Mouse (Mus musculus): Measurements from ENCODE around the gene Ecel1.
A peak's percentile ranks its signal among the peaks of the same experiment; 100 is the strongest.

The Ecel1 gene

DNA sequence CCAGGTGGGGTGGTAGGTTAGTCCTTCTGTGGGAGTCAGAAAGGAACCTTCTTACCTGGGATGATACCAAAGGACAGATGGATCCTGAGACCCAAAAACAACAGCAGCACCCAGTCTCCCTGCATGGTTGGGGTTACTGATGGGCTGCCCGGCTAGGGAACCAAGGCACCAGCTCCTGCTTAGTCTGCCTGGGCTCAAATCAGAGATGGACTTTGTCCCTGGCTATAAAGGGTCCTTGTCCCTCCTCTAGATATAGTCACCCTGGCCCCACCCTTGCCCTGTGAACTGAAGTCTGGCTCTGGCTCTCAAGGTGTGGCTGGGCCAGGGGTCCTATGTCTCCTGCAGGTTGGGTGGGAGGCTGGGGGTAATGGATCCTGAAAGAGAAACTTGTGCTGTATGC, 54.9 kb downstream of the Ecel1 start, which contains the start of gene Alpi:
Gene Alpi (minus strand): TSS at position 196 of the 400 bp plus-strand sequence.
- no peak for DNase-seq (ENCODE audit: low read depth, low spot score)

DNA sequence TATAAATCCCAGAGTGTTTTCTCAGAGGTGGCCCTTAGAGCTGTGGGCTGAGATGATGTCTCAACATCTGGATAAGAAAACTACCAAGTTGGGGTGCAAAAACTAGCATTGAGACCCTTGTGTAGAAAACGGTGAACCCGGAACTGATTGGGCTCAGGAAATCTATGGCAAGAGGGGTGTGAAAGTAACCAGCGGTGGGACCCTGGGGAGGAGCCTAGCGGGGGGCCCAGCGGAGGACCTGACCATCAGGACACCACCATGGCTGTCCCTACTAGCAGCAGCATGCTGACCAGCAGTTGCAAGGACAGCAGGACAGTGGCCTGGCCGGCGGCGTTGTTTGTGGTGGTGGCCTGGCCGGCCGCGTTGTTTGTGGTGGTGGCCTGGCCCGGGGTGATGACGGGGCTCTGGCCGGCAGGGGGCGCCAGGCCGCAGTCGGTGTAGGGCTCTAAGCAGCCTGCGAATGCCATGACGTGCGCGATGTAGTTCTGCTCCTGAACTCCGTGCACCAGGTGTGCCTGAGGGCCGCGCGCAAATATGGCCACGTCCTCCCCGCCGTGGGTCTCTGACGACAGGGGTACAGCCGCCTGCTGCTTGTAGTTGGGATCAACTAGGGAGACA, 57.9 kb downstream of the Ecel1 start:
- peak; percentile 56 for DNase-seq (ENCODE audit: low read depth, low spot score)
